Mouse (Mus musculus) stomach, postnatal 0 days (tissue): Measurements from ENCODE around the gene Mbnl2.

Experiments used
- CTCF ChIP-seq: IDR thresholded peaks from 2 replicates; pipeline ENCODE4 v1.5.1; 2016; ENCODE audit warnings: antibody characterized with exemption, low read depth, mild to moderate bottlenecking, moderate library complexity
- EP300 ChIP-seq: optimal IDR thresholded peaks from 2 replicates; pipeline ENCODE3; 2016; ENCODE audit warnings: antibody characterized with exemption

GRCm38 (mm10) chr14:120365088-120365487, 89.6 kb downstream of the Mbnl2 start:
- TF ChIP-seq EP300 (no peak), CTCF (no peak)
